Mouse (Mus musculus): ENCODE data around the gene 0610040J01Rik. TPM values are rescaled to one million over a fixed set of nuclear protein-coding genes. Genes with fewer than 3 reads are reported as not detected.

The 0610040J01Rik gene
- total RNA-seq, 1 experiment: 3.3 TPM

- in situ Hi-C loops (cut with MboI; ENCODE audit: low sequenced_read_pairs in 2 of 2, unreplicated experiment in 2 of 2): no loop called here
- DNase-seq (ENCODE audit: low read depth, low spot score): no peak
- Histone ChIP-seq H3K9ac (ENCODE audit: insufficient read depth, low read depth, low read length, poor library complexity, severe bottlenecking) (no peak overlapping the region), H3K36me3 (ENCODE audit: control insufficient read depth, insufficient read depth, low read length, poor library complexity, severe bottlenecking) (0 out of 2 replicates have a peak, but pooled peaks cover 2% of the 10 kb centered on the region), H3K4me3 (ENCODE audit: insufficient read depth in 1 of 2, low read depth in 1 of 2, low read length in 2 of 2, poor library complexity in 1 of 2, severe bottlenecking in 1 of 2) (no peak overlapping the region), H3K4me1 (ENCODE audit: control insufficient read depth in 2 of 2, insufficient read depth in 2 of 2, low read length in 2 of 2, poor library complexity in 1 of 2) (peaks cover 0 to 8% of the 10 kb centered on the region in 2 experiments; a peak in 2 of 4 replicates), H3K9me3 (ENCODE audit: control insufficient read depth, insufficient read depth, low read depth, low read length) (no peaks in the 10 kb centered on the region), H3K27ac (ENCODE audit: insufficient read depth, low read depth, low read length, poor library complexity, severe bottlenecking) (no peak overlapping the region)
- no peak for TF ChIP-seq MAFK (IDR thresholded peaks at IDR 0.05; ENCODE audit: insufficient read depth, low read depth, low read length)
- TF ChIP-seq CHD2 (IDR thresholded peaks at IDR 0.05; ENCODE audit: low read depth, low read length): no peak
- TF ChIP-seq ZNF384 (IDR thresholded peaks at IDR 0.05; ENCODE audit: low read depth, low read length): no peak
- no peak for TF ChIP-seq HCFC1 (IDR thresholded peaks at IDR 0.05; ENCODE audit: borderline replicate concordance, insufficient read depth, low read length)
- no peak for TF ChIP-seq ZC3H11A (IDR thresholded peaks at IDR 0.05; ENCODE audit: borderline replicate concordance, low read depth, low read length)
These were observed 129.7 kb downstream of the 0610040J01Rik start for GRCm38 (mm10) chr5:63941891-63942290.

- no peak overlapping the region for H3K27ac ChIP-seq (ENCODE audit: insufficient read depth, low read depth, low read length, poor library complexity, severe bottlenecking)
- H3K9ac ChIP-seq (ENCODE audit: insufficient read depth, low read depth, low read length, poor library complexity, severe bottlenecking): no peak overlapping the region
- in situ Hi-C loops (cut with MboI; ENCODE audit: low sequenced_read_pairs in 2 of 2, unreplicated experiment in 2 of 2): no loop called here
- TF ChIP-seq ZC3H11A (IDR thresholded peaks at IDR 0.05; ENCODE audit: borderline replicate concordance, low read depth, low read length) (no peak), MAFK (IDR thresholded peaks at IDR 0.05; ENCODE audit: insufficient read depth, low read depth, low read length) (no peak), ZNF384 (IDR thresholded peaks at IDR 0.05; ENCODE audit: low read depth, low read length) (no peak), CHD2 (IDR thresholded peaks at IDR 0.05; ENCODE audit: low read depth, low read length) (no peak), HCFC1 (IDR thresholded peaks at IDR 0.05; ENCODE audit: borderline replicate concordance, insufficient read depth, low read length) (no peak)
- H3K36me3 ChIP-seq (ENCODE audit: control insufficient read depth, insufficient read depth, low read length, poor library complexity, severe bottlenecking): no peaks in the 10 kb centered on the region
- DNase-seq (ENCODE audit: low read depth, low spot score): no peak
- peaks cover 0 to 6% of the 10 kb centered on the region in 2 experiments; a peak in 2 of 4 replicates for H3K4me1 ChIP-seq (ENCODE audit: control insufficient read depth in 2 of 2, insufficient read depth in 2 of 2, low read length in 2 of 2, poor library complexity in 1 of 2)
- H3K9me3 ChIP-seq (ENCODE audit: control insufficient read depth, insufficient read depth, low read depth, low read length): no peaks in the 10 kb centered on the region
- H3K4me3 ChIP-seq (ENCODE audit: insufficient read depth in 1 of 2, low read depth in 1 of 2, low read length in 2 of 2, poor library complexity in 1 of 2, severe bottlenecking in 1 of 2): no peak overlapping the region
These were observed 131.1 kb downstream of the 0610040J01Rik start for GRCm38 (mm10) chr5:63943291-63943690.

- no peak for DNase-seq (ENCODE audit: low read depth, low spot score)
- Histone ChIP-seq H3K4me1 (ENCODE audit: control insufficient read depth in 2 of 2, insufficient read depth in 2 of 2, low read length in 2 of 2, poor library complexity in 1 of 2) (peaks cover 0 to 6% of the 10 kb centered on the region in 2 experiments; a peak in 2 of 4 replicates), H3K27ac (ENCODE audit: insufficient read depth, low read depth, low read length, poor library complexity, severe bottlenecking) (no peak overlapping the region), H3K4me3 (ENCODE audit: insufficient read depth in 1 of 2, low read depth in 1 of 2, low read length in 2 of 2, poor library complexity in 1 of 2, severe bottlenecking in 1 of 2) (no peak overlapping the region), H3K9ac (ENCODE audit: insufficient read depth, low read depth, low read length, poor library complexity, severe bottlenecking) (no peak overlapping the region), H3K9me3 (ENCODE audit: control insufficient read depth, insufficient read depth, low read depth, low read length) (no peaks in the 10 kb centered on the region), H3K36me3 (ENCODE audit: control insufficient read depth, insufficient read depth, low read length, poor library complexity, severe bottlenecking) (no peaks in the 10 kb centered on the region)
- TF ChIP-seq MAFK (IDR thresholded peaks at IDR 0.05; ENCODE audit: insufficient read depth, low read depth, low read length) (no peak), CHD2 (IDR thresholded peaks at IDR 0.05; ENCODE audit: low read depth, low read length) (no peak)
- in situ Hi-C loops (cut with MboI; ENCODE audit: low sequenced_read_pairs in 2 of 2, unreplicated experiment in 2 of 2): no loop called here
These were observed 135.4 kb downstream of the 0610040J01Rik start for GRCm38 (mm10) chr5:63947526-63947925.

- DNase-seq (ENCODE audit: low read depth, low spot score): no peak
- Histone ChIP-seq H3K36me3 (ENCODE audit: control insufficient read depth, insufficient read depth, low read length, poor library complexity, severe bottlenecking) (no peaks in the 10 kb centered on the region), H3K9ac (ENCODE audit: insufficient read depth, low read depth, low read length, poor library complexity, severe bottlenecking) (no peak overlapping the region), H3K4me3 (ENCODE audit: insufficient read depth in 1 of 2, low read depth in 1 of 2, low read length in 2 of 2, poor library complexity in 1 of 2, severe bottlenecking in 1 of 2) (no peak overlapping the region), H3K4me1 (ENCODE audit: control insufficient read depth in 2 of 2, insufficient read depth in 2 of 2, low read length in 2 of 2, poor library complexity in 1 of 2) (peaks cover 0 to 6% of the 10 kb centered on the region in 2 experiments; a peak in 2 of 4 replicates), H3K9me3 (ENCODE audit: control insufficient read depth, insufficient read depth, low read depth, low read length) (no peaks in the 10 kb centered on the region), H3K27ac (ENCODE audit: insufficient read depth, low read depth, low read length, poor library complexity, severe bottlenecking) (no peak overlapping the region)
- TF ChIP-seq CHD2 (IDR thresholded peaks at IDR 0.05; ENCODE audit: low read depth, low read length): no peak
- in situ Hi-C loops (cut with MboI; ENCODE audit: low sequenced_read_pairs in 2 of 2, unreplicated experiment in 2 of 2): no loop called here
These were observed 137.0 kb downstream of the 0610040J01Rik start for GRCm38 (mm10) chr5:63949195-63949594.

Other genes starting within 250 kb of the 0610040J01Rik start
- gene Nwd2, start 163.3 kb upstream of the 0610040J01Rik start, total RNA-seq (2012; rRNA removed): not detected in 2 replicates
- 18.5 and 21.0 TPM in 2 replicates for gene Rell1, start 156.5 kb downstream of the 0610040J01Rik start, total RNA-seq (2012; rRNA removed)